Mouse (Mus musculus): ENCODE measurements around the gene Sspn. TPM values are rescaled to one million over a fixed set of nuclear protein-coding genes. Genes with fewer than 3 reads are reported as not detected.

Sspn gene
- polyA plus RNA-seq, 1 experiment from 2014 or later, result 1.2 TPM

DNA sequence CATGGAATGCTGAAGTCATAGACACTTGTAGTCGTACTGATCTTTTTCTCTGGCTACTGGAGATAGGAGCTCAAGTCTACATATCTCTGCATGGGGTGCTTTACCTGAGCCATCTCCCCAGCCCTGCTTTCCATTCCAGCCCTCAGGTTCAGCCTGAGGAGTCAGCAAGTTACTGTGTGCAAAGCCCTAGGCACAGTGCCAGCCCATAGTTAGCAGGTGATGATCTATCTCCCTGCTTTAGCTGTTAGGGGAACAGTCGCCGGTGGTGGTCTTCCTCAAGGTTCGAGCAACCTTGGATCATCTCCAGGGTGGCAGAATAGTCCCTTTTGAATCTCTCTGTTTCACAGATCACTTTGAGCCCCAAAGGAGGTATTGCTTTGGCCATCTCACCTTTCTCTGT, 5.1 kb downstream of the Sspn start:
- Histone ChIP-seq H3K9me3 (replicated peaks) (no peaks in the 10 kb centered on the region), H3K27me3 (no peaks in the 10 kb centered on the region), H3K27ac (no peak overlapping the region), H3K4me3 (no peak overlapping the region), H3K4me1 (peaks cover 17% of the 10 kb centered on the region), H3K9ac (no peak overlapping the region), H3K36me3 (ENCODE audit: poor library complexity, severe bottlenecking) (no peaks in the 10 kb centered on the region), H3K4me2 (no peak overlapping the region)
- WGBS, result 93% methylated on average over 4 of the region's 4 CpGs
- no peak for ATAC-seq

DNA sequence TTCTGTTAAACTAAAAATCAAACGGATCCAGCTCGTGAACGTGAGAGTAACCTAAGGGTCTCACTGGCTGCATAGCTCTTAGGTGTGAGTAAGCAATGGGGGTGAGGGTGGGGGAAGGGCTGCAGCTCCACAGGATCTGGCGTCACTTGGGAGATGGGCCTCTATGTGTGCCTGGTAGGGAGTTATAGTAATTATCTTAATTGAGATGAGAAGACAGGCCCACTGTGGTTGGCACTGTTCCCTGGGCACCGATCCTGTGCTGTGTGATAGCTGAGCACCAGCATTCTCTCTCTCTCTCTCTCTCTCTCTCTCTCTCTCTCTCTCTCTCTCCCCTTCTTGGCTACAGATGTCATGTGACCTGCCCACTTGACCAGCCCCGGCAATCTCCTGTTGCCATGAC, 9.4 kb downstream of the Sspn start:
- 0 out of 2 replicates have a peak, but pooled peaks have one; percentile 27 for ATAC-seq
- Histone ChIP-seq H3K9ac (no peak overlapping the region), H3K9me3 (replicated peaks) (no peaks in the 10 kb centered on the region), H3K27me3 (no peaks in the 10 kb centered on the region), H3K27ac (no peak overlapping the region), H3K4me2 (no peak overlapping the region), H3K36me3 (ENCODE audit: poor library complexity, severe bottlenecking) (no peaks in the 10 kb centered on the region), H3K4me3 (no peak overlapping the region), H3K4me1 (0 out of 2 replicates have a peak, but pooled peaks cover 3% of the 10 kb centered on the region)
- WGBS, result 63% methylated on average over 6 of the region's 6 CpGs

DNA sequence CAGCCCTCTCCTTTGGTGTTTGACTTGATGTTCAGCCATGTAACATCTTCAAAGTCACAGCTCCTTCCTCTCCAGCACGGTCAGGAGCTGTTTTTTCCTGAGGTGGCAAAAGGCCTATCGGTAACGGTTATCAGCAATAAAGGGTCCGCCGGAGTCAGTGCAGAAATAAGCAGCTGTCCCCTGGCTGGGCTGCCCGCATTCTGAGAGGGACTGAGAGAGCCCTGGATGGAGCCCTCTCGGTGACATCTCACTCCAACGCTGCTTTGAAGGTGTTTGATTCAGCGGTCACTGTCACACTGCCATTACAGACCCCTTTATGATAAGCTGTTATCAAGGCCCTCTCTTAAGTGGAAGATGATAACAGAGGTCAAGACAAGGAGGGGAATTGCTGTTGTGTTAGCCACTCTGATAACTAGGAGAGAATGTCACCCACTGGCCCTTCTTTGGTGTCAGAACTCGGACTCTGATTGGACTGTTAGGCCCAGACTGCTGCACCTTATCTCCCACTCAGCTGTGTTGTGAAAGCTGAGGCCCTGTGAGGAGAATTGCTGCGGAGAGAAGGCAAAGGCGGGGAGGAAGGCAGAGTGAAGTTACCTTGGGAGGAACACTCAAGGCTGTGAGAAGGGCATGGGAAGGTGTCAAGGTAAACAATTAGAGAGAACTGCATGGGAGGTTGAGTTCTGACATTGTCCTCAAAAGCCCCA, 11.0 kb downstream of the Sspn start:
- H3K4me3 ChIP-seq, result no peak overlapping the region
- H3K4me1 ChIP-seq, result 0 out of 2 replicates have a peak, but pooled peaks cover 3% of the 10 kb centered on the region
- no peak overlapping the region for H3K27ac ChIP-seq
- no peaks in the 10 kb centered on the region for H3K27me3 ChIP-seq
- 87% methylated on average over 12 of the region's 12 CpGs for WGBS
- H3K36me3 ChIP-seq (ENCODE audit: poor library complexity, severe bottlenecking), result no peaks in the 10 kb centered on the region
- H3K9ac ChIP-seq, result no peak overlapping the region
- no peak for ATAC-seq
- H3K4me2 ChIP-seq, result no peak overlapping the region
- H3K9me3 ChIP-seq (replicated peaks), result no peaks in the 10 kb centered on the region

DNA sequence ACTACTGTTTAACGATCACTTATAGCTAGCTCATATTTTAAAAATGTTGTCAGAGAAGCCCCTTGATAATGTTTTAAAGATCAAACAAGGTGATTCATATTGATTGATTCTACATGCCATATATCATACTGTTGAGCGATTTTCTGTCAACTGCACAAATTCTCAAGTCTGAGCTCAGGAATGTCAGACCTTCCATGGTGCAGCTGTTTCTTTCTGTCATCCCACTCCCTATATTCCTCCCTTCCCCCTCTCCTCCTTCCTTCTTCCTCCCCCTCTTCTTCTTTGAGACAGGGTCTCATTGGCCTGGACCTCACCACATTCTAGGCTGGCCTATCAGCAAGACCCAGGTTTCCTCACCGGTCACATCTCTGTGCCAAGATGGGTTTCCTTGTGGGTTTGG, 12.0 kb downstream of the Sspn start:
- no peak overlapping the region for H3K4me2 ChIP-seq
- no peaks in the 10 kb centered on the region for H3K36me3 ChIP-seq (ENCODE audit: poor library complexity, severe bottlenecking)
- no peak overlapping the region for H3K4me3 ChIP-seq
- H3K27ac ChIP-seq, result no peak overlapping the region
- H3K4me1 ChIP-seq, result peaks cover 9% of the 10 kb centered on the region; the same call in 1 of the 2 replicates
- 95% methylated on average over 3 of the region's 3 CpGs for WGBS
- no peaks in the 10 kb centered on the region for H3K9me3 ChIP-seq (replicated peaks)
- no peak for ATAC-seq
- no peak overlapping the region for H3K9ac ChIP-seq
- no peaks in the 10 kb centered on the region for H3K27me3 ChIP-seq

DNA sequence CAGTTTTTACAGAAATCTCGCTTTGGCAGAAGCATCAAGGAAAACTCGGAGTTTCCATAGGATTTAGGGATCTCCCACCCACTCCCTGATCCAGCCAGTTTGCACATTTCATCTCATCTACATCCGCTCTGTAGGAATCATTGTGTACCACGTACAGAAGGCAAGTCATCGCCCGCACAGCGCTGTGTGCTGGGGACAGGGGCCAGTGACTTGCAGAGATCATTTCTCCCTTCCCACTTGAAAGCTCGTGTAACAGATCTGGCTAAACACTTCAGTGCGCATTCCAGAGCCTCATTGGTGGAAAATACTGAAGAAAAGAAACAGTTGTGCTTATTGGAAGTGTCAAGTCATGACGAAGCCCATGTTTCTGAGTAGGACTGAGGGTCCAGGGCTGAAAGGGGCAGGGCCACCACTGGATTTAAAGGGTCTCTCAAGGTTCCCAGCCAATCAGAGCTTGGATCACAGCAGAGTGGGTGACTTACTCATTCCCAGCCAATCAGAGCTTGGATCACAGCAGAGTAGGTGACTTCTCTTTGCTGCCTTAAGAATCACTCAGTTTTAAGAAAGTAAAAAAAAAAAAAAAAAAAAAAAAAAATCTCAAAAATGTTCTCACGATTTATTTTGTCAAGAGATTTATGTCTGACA, 14.4 kb downstream of the Sspn start:
- H3K9me3 ChIP-seq (replicated peaks), result no peaks in the 10 kb centered on the region
- no peak overlapping the region for H3K9ac ChIP-seq
- no peaks in the 10 kb centered on the region for H3K27me3 ChIP-seq
- 80% methylated on average over 11 of the region's 11 CpGs for WGBS
- H3K27ac ChIP-seq, result no peak overlapping the region
- ATAC-seq, result no peak
- peaks cover 9% of the 10 kb centered on the region; the same call in 1 of the 2 replicates for H3K4me1 ChIP-seq
- no peaks in the 10 kb centered on the region for H3K36me3 ChIP-seq (ENCODE audit: poor library complexity, severe bottlenecking)
- no peak overlapping the region for H3K4me3 ChIP-seq
- no peak overlapping the region for H3K4me2 ChIP-seq

DNA sequence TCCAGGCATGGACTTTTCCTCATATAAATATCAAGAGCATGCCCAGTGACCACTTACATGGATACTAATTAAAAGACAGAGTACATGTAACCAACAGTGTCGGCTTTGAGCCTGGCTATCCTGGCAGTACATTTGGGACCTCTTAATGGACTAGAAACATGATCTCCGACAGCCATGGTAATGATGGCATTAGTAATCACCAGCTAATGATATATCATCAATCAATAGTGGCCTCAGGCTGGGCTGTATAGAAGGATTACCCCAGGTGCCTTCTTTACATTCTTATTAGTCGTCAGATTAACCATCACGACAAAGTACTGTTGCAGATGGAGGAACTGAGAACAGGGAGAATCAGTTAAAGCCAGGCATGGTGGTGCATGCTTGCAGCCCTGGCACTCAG, 17.6 kb downstream of the Sspn start:
- H3K4me1 ChIP-seq, result peaks cover 8% of the 10 kb centered on the region; the same call in 1 of the 2 replicates
- 29% methylated on average over 4 of the region's 4 CpGs for WGBS
- no peak overlapping the region for H3K27ac ChIP-seq

DNA sequence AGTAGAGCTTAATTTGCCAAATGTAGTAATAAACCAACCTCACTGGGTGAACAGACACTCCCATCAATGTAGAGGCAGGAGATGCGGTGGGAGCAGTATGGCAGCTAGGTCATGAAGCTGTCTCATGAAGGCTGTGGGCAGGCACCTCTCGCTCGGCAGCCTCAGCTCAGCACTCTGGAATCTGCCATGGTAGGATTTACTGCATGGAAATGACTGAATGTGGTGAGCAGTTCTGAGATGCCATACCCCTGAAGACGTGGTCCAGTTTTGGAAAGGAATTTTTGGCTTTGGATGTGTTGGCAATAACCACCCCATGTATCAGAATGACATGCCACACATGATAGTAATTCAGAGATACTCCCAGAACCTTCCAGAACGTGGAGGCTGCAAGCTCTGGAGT, 19.2 kb downstream of the Sspn start:
- Histone ChIP-seq H3K4me1 (peaks cover 8% of the 10 kb centered on the region; the same call in 1 of the 2 replicates), H3K27me3 (no peaks in the 10 kb centered on the region), H3K9ac (no peak overlapping the region), H3K27ac (no peak overlapping the region), H3K9me3 (replicated peaks) (no peaks in the 10 kb centered on the region), H3K4me2 (no peak overlapping the region), H3K36me3 (ENCODE audit: poor library complexity, severe bottlenecking) (no peaks in the 10 kb centered on the region), H3K4me3 (no peak overlapping the region)
- no peak for ATAC-seq
- 90% methylated on average over 5 of the region's 5 CpGs for WGBS

More for the DNA sequence above, 17.6 kb downstream of the Sspn start:
- H3K9me3 ChIP-seq (replicated peaks), result no peaks in the 10 kb centered on the region
- no peak for ATAC-seq
- no peak overlapping the region for H3K4me2 ChIP-seq
- no peaks in the 10 kb centered on the region for H3K36me3 ChIP-seq (ENCODE audit: poor library complexity, severe bottlenecking)
- no peaks in the 10 kb centered on the region for H3K27me3 ChIP-seq
- no peak overlapping the region for H3K4me3 ChIP-seq
- H3K9ac ChIP-seq, result no peak overlapping the region

DNA sequence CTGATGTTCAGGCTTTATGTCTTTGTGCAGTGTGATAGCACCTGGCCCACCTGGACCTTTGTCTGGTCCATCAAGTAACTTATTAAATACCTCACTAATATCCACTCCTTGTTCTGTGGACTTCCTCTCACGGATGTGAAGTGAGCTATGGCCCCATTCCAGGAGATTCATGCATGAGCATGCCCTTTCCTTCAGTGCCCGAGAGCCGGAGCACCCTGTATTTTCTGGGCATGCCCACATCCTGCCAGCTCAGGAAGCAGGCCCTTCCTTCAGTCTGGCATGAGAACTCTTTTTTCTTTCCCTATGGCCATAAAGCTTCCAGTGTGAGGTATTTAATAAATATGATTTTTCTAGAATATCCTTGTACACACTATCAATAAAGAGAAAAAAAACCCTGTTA, 21.2 kb downstream of the Sspn start:
- no peak overlapping the region for H3K4me3 ChIP-seq
- WGBS, result 82% methylated on average over 3 of the region's 3 CpGs
- H3K4me2 ChIP-seq, result no peak overlapping the region
- no peaks in the 10 kb centered on the region for H3K9me3 ChIP-seq (replicated peaks)
- no peaks in the 10 kb centered on the region for H3K36me3 ChIP-seq (ENCODE audit: poor library complexity, severe bottlenecking)
- no peak overlapping the region for H3K9ac ChIP-seq
- H3K4me1 ChIP-seq, result peaks cover 8% of the 10 kb centered on the region; the same call in 1 of the 2 replicates
- no peak for ATAC-seq
- no peaks in the 10 kb centered on the region for H3K27me3 ChIP-seq
- H3K27ac ChIP-seq, result no peak overlapping the region

DNA sequence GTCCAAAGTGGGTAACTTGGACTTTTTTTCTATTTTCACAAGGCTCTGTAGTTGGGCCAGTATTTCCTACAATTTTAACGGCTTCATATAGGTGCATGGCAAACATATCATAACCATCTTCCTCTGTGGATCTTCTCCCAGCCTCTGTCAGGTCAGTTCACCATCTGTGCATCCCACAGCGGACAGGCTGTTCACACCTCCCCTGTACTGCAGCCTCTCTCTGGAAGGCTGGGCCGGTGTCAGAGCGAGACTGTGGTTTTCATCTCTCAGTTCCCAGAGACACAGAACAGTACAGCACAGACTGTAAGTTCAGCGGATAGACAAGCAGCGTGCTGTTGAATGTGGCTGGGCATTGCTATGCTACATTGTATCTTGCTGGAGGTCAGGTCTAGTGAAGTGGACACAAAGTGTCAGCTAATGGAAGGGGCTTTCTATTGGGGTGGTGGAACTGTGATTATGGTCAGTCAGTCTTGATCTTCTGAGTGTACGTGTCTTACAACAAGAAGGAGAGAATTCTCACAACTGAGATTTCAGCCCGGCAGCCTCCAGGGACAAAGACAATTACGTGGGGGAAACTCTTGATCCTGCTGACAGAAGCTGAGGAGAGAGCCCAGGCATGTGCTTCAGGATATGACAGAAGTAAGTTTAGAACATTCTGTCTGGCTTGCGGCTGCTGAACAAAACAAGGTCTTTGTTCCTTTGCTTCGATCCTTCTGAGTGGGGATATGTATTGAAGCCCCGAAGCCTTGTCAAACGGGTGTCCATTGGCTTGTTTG, 21.9 kb downstream of the Sspn start:
- peaks cover 3% of the 10 kb centered on the region; the same call in 1 of the 2 replicates for H3K4me1 ChIP-seq
- no peaks in the 10 kb centered on the region for H3K27me3 ChIP-seq
- H3K9ac ChIP-seq, result no peak overlapping the region
- no peak overlapping the region for H3K27ac ChIP-seq
- no peak for ATAC-seq
- H3K9me3 ChIP-seq (replicated peaks), result no peaks in the 10 kb centered on the region
- H3K36me3 ChIP-seq (ENCODE audit: poor library complexity, severe bottlenecking), result no peaks in the 10 kb centered on the region
- WGBS, result 53% methylated on average over 13 of the region's 13 CpGs
- H3K4me2 ChIP-seq, result no peak overlapping the region
- H3K4me3 ChIP-seq, result no peak overlapping the region

DNA sequence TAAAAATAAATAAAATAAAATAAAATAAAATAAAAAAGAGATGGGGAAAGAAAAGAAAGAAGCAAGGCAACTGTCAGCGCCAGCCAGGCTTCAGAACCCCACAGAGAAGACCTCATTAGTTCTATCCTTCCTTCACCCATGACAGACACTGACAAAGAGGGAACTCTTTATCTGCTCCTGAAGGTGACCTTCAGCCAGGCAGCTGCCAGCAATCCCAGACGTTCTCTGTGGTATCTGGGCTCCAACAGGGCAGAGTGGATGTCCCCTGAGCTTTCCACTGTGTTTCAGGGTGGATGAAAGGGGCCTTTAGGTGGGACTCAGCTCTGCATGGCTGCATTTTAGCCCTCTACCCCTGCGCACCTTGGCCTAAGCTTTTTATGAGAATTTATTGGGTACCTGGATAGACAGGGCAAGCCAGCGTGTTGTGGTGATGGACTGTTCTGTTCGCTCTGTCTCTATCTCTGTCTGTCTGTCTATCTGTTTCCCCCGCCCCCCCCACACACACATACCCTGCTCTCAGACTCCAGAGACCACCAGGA, 26.1 kb downstream of the Sspn start:
- ATAC-seq, result no peak
- Histone ChIP-seq H3K4me3 (no peak overlapping the region), H3K36me3 (ENCODE audit: poor library complexity, severe bottlenecking) (no peaks in the 10 kb centered on the region), H3K4me1 (no peaks in the 10 kb centered on the region; the same call in 1 of the 2 replicates), H3K9ac (no peak overlapping the region), H3K27me3 (no peaks in the 10 kb centered on the region), H3K27ac (no peak overlapping the region), H3K4me2 (no peak overlapping the region), H3K9me3 (replicated peaks) (no peaks in the 10 kb centered on the region)
- 77% methylated on average over 6 of the region's 6 CpGs for WGBS

DNA sequence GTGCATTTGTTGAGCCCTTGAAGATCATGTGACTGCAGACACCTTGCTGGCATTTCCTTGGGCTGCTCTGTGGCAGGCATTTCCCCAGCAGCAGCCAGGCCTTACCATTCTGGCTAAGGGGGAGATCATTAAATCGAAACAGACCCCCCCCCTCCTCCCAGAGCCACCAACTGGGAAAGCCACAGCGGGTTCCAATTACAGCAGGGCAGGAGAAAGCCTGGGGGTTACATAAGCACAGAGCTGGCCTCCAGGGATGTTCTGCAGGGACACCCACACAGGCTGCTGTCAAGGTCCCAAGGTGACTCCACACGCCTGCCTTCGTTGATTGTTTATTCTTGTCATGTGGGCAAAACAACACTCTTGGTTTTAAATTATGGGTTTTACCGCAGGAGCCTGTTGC, 26.6 kb downstream of the Sspn start:
- Histone ChIP-seq H3K9ac (no peak overlapping the region), H3K9me3 (replicated peaks) (no peaks in the 10 kb centered on the region), H3K27me3 (no peaks in the 10 kb centered on the region), H3K4me3 (no peak overlapping the region), H3K27ac (no peak overlapping the region), H3K36me3 (ENCODE audit: poor library complexity, severe bottlenecking) (no peaks in the 10 kb centered on the region), H3K4me2 (no peak overlapping the region), H3K4me1 (no peaks in the 10 kb centered on the region; the same call in 1 of the 2 replicates)
- 45% methylated on average over 5 of the region's 5 CpGs for WGBS
- ATAC-seq, result no peak

DNA sequence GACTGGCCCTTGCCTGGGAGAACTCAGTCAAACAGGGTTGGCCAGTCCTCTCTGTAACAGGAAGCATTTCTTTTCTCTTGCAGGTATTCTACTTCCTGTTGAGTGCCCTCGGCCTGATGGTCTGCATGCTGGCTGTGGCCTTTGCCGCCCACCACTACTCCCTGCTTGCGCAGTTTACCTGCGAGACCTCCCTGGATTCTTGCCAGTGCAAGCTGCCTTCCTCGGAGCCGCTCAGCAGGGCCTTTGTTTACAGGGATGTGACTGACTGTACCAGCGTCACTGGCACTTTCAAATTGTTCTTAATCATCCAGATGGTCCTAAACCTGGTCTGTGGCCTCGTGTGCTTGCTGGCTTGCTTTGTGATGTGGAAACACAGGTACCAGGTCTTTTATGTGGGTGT, 29.6 kb downstream of the Sspn start:
- Histone ChIP-seq H3K9me3 (replicated peaks) (no peaks in the 10 kb centered on the region), H3K36me3 (ENCODE audit: poor library complexity, severe bottlenecking) (no peaks in the 10 kb centered on the region), H3K9ac (no peak overlapping the region), H3K4me1 (no peaks in the 10 kb centered on the region), H3K27ac (no peak overlapping the region), H3K4me3 (no peak overlapping the region), H3K27me3 (no peaks in the 10 kb centered on the region), H3K4me2 (no peak overlapping the region)
- WGBS, result 51% methylated on average over 8 of the region's 8 CpGs
- no peak for ATAC-seq
